Mouse (Mus musculus): ENCODE data around the gene Gm26920. TPM values are rescaled to one million over a fixed set of nuclear protein-coding genes. Genes with fewer than 3 reads are reported as not detected.

The Gm26920 gene
- total RNA-seq, 1 experiment: 0.71 TPM

DNA sequence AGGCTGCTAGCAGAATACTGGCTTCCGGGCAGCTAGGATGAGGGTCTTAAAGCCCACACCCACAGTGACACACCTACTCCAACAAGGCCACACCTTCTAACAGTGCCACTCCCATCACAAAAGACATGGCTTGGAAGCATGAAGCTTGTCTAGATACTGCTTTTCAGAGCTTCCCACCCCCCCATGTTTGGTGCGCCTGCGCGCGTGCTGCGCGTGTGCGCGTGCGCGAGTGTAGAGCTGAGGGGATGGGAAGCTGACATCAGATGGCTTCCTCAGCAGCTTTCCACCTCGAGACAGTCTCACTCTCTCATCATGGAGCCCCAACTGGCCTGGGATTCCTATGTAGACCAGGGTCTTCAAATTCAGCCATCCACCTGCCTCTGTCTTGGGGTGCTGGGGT is 55.9 kb downstream of the Gm26920 start:
- H3K4me1 ChIP-seq (ENCODE audit: control insufficient read depth in 2 of 2, insufficient read depth in 2 of 2, low read length in 2 of 2, poor library complexity in 1 of 2): peaks cover 7 to 15% of the 10 kb centered on the region in 2 experiments; a peak in 3 of 4 replicates
- peak overlapping the region; percentile 39 to 41; a peak in 3 of 4 replicates for H3K4me3 ChIP-seq (ENCODE audit: insufficient read depth in 1 of 2, low read depth in 1 of 2, low read length in 2 of 2, poor library complexity in 1 of 2, severe bottlenecking in 1 of 2)
- peaks cover 8% of the 10 kb centered on the region for H3K36me3 ChIP-seq (ENCODE audit: control insufficient read depth, insufficient read depth, low read length, poor library complexity, severe bottlenecking)
- H3K9ac ChIP-seq (ENCODE audit: insufficient read depth, low read depth, low read length, poor library complexity, severe bottlenecking): peak overlapping the region; percentile 44; the same call in 1 of the 2 replicates
- in situ Hi-C loops (cut with MboI; ENCODE audit: low sequenced_read_pairs in 2 of 2, unreplicated experiment in 2 of 2): no loop called here
- no peak overlapping the region for H3K27ac ChIP-seq (ENCODE audit: insufficient read depth, low read depth, low read length, poor library complexity, severe bottlenecking)
- DNase-seq (ENCODE audit: low read depth, low spot score): no peak
- no peaks in the 10 kb centered on the region for H3K9me3 ChIP-seq (ENCODE audit: control insufficient read depth, insufficient read depth, low read depth, low read length)
- TF ChIP-seq MAFK (IDR thresholded peaks at IDR 0.05; ENCODE audit: insufficient read depth, low read depth, low read length): no peak
- TF ChIP-seq HCFC1 (IDR thresholded peaks at IDR 0.05; ENCODE audit: borderline replicate concordance, insufficient read depth, low read length): no peak
- TF ChIP-seq ZNF384 (IDR thresholded peaks at IDR 0.05; ENCODE audit: low read depth, low read length): no peak
- no peak for TF ChIP-seq CHD2 (IDR thresholded peaks at IDR 0.05; ENCODE audit: low read depth, low read length)
- no peak for TF ChIP-seq ZC3H11A (IDR thresholded peaks at IDR 0.05; ENCODE audit: borderline replicate concordance, low read depth, low read length)

DNA sequence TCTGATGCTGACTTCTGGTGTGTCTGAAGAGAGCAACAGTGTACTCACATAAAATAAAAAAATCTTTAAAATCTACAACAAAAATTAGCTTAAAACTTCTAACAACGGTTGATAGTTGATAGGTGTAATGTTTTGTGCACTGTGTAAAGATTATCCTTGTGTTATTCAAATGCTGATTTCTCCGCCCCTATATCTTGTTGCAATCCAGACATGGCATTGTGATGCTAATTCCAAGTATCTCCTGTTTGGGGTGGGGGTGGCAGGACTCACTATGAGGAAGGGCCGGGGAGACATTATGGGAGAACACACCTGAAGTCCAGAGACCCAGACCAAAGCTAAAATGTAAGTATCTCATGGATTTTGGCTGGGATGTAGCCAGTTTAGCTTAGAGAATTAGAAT is 58.8 kb downstream of the Gm26920 start:
- Histone ChIP-seq H3K4me3 (ENCODE audit: insufficient read depth in 1 of 2, low read depth in 1 of 2, low read length in 2 of 2, poor library complexity in 1 of 2, severe bottlenecking in 1 of 2) (peak overlapping the region; percentile 21 to 48; a peak in 3 of 4 replicates), H3K4me1 (ENCODE audit: control insufficient read depth in 2 of 2, insufficient read depth in 2 of 2, low read length in 2 of 2, poor library complexity in 1 of 2) (peaks cover 7 to 29% of the 10 kb centered on the region in 2 experiments; a peak in 3 of 4 replicates), H3K36me3 (ENCODE audit: control insufficient read depth, insufficient read depth, low read length, poor library complexity, severe bottlenecking) (peaks cover 10% of the 10 kb centered on the region; the same call in 1 of the 2 replicates), H3K9ac (ENCODE audit: insufficient read depth, low read depth, low read length, poor library complexity, severe bottlenecking) (no peak overlapping the region), H3K27ac (ENCODE audit: insufficient read depth, low read depth, low read length, poor library complexity, severe bottlenecking) (peak overlapping the region; percentile 84; the same call in 1 of the 2 replicates), H3K9me3 (ENCODE audit: control insufficient read depth, insufficient read depth, low read depth, low read length) (no peaks in the 10 kb centered on the region)
- in situ Hi-C loops (cut with MboI; ENCODE audit: low sequenced_read_pairs in 2 of 2, unreplicated experiment in 2 of 2): no loop called here
- no peak for TF ChIP-seq MAFK (IDR thresholded peaks at IDR 0.05; ENCODE audit: insufficient read depth, low read depth, low read length)
- no peak for TF ChIP-seq ZNF384 (IDR thresholded peaks at IDR 0.05; ENCODE audit: low read depth, low read length)
- DNase-seq (ENCODE audit: low read depth, low spot score): peak; percentile 39

GRCm38 (mm10) chr7:30030677-30031076 is 59.5 kb downstream of the Gm26920 start:
- Histone ChIP-seq H3K4me3 (ENCODE audit: insufficient read depth in 1 of 2, low read depth in 1 of 2, low read length in 2 of 2, poor library complexity in 1 of 2, severe bottlenecking in 1 of 2) (peak overlapping the region in 1 of 2 experiments; percentile 25; a peak in 1 of 4 replicates), H3K36me3 (ENCODE audit: control insufficient read depth, insufficient read depth, low read length, poor library complexity, severe bottlenecking) (peaks cover 15% of the 10 kb centered on the region; the same call in 1 of the 2 replicates), H3K9ac (ENCODE audit: insufficient read depth, low read depth, low read length, poor library complexity, severe bottlenecking) (peak overlapping the region; percentile 65), H3K4me1 (ENCODE audit: control insufficient read depth in 2 of 2, insufficient read depth in 2 of 2, low read length in 2 of 2, poor library complexity in 1 of 2) (peaks cover 9 to 35% of the 10 kb centered on the region in 2 experiments), H3K27ac (ENCODE audit: insufficient read depth, low read depth, low read length, poor library complexity, severe bottlenecking) (peak overlapping the region; percentile 89), H3K9me3 (ENCODE audit: control insufficient read depth, insufficient read depth, low read depth, low read length) (no peaks in the 10 kb centered on the region)
- in situ Hi-C loops (cut with MboI; ENCODE audit: low sequenced_read_pairs in 2 of 2, unreplicated experiment in 2 of 2): no loop called here
- TF ChIP-seq ZC3H11A (IDR thresholded peaks at IDR 0.05; ENCODE audit: borderline replicate concordance, low read depth, low read length) (no peak), MAFK (IDR thresholded peaks at IDR 0.05; ENCODE audit: insufficient read depth, low read depth, low read length) (no peak), HCFC1 (IDR thresholded peaks at IDR 0.05; ENCODE audit: borderline replicate concordance, insufficient read depth, low read length) (no peak), CHD2 (IDR thresholded peaks at IDR 0.05; ENCODE audit: low read depth, low read length) (no peak), ZNF384 (IDR thresholded peaks at IDR 0.05; ENCODE audit: low read depth, low read length) (no peak)
- DNase-seq (ENCODE audit: low read depth, low spot score): no peak

- no peak for TF ChIP-seq MAFK (IDR thresholded peaks at IDR 0.05; ENCODE audit: insufficient read depth, low read depth, low read length)
- TF ChIP-seq CHD2 (IDR thresholded peaks at IDR 0.05; ENCODE audit: low read depth, low read length): no peak
- TF ChIP-seq ZNF384 (IDR thresholded peaks at IDR 0.05; ENCODE audit: low read depth, low read length): no peak
- TF ChIP-seq ZC3H11A (IDR thresholded peaks at IDR 0.05; ENCODE audit: borderline replicate concordance, low read depth, low read length): no peak
- TF ChIP-seq HCFC1 (IDR thresholded peaks at IDR 0.05; ENCODE audit: borderline replicate concordance, insufficient read depth, low read length): no peak
- Histone ChIP-seq H3K9ac (ENCODE audit: insufficient read depth, low read depth, low read length, poor library complexity, severe bottlenecking) (no peak overlapping the region), H3K36me3 (ENCODE audit: control insufficient read depth, insufficient read depth, low read length, poor library complexity, severe bottlenecking) (peaks cover 29% of the 10 kb centered on the region), H3K4me3 (ENCODE audit: insufficient read depth in 1 of 2, low read depth in 1 of 2, low read length in 2 of 2, poor library complexity in 1 of 2, severe bottlenecking in 1 of 2) (no peak overlapping the region), H3K9me3 (ENCODE audit: control insufficient read depth, insufficient read depth, low read depth, low read length) (no peaks in the 10 kb centered on the region), H3K4me1 (ENCODE audit: control insufficient read depth in 2 of 2, insufficient read depth in 2 of 2, low read length in 2 of 2, poor library complexity in 1 of 2) (peaks cover 11 to 34% of the 10 kb centered on the region in 2 experiments), H3K27ac (ENCODE audit: insufficient read depth, low read depth, low read length, poor library complexity, severe bottlenecking) (no peak overlapping the region; the same call in 1 of the 2 replicates)
- in situ Hi-C loops (cut with MboI; ENCODE audit: low sequenced_read_pairs in 2 of 2, unreplicated experiment in 2 of 2): no loop called here
- DNase-seq (ENCODE audit: low read depth, low spot score): no peak
Observed at GRCm38 (mm10) chr7:30028572-30028971, 61.6 kb downstream of the Gm26920 start.

GRCm38 (mm10) chr7:30027331-30027730 is 62.9 kb downstream of the Gm26920 start:
- no peak overlapping the region for H3K27ac ChIP-seq (ENCODE audit: insufficient read depth, low read depth, low read length, poor library complexity, severe bottlenecking)
- H3K36me3 ChIP-seq (ENCODE audit: control insufficient read depth, insufficient read depth, low read length, poor library complexity, severe bottlenecking): peaks cover 41% of the 10 kb centered on the region
- no peak for DNase-seq (ENCODE audit: low read depth, low spot score)
- no peak for TF ChIP-seq ZNF384 (IDR thresholded peaks at IDR 0.05; ENCODE audit: low read depth, low read length)
- no peak for TF ChIP-seq CHD2 (IDR thresholded peaks at IDR 0.05; ENCODE audit: low read depth, low read length)
- no peak for TF ChIP-seq HCFC1 (IDR thresholded peaks at IDR 0.05; ENCODE audit: borderline replicate concordance, insufficient read depth, low read length)
- no peak for TF ChIP-seq ZC3H11A (IDR thresholded peaks at IDR 0.05; ENCODE audit: borderline replicate concordance, low read depth, low read length)
- no peak for TF ChIP-seq MAFK (IDR thresholded peaks at IDR 0.05; ENCODE audit: insufficient read depth, low read depth, low read length)
- in situ Hi-C loops (cut with MboI; ENCODE audit: low sequenced_read_pairs in 2 of 2, unreplicated experiment in 2 of 2): no loop called here
- H3K4me3 ChIP-seq (ENCODE audit: insufficient read depth in 1 of 2, low read depth in 1 of 2, low read length in 2 of 2, poor library complexity in 1 of 2, severe bottlenecking in 1 of 2): no peak overlapping the region
- H3K9me3 ChIP-seq (ENCODE audit: control insufficient read depth, insufficient read depth, low read depth, low read length): no peaks in the 10 kb centered on the region
- peaks cover 9 to 36% of the 10 kb centered on the region in 2 experiments for H3K4me1 ChIP-seq (ENCODE audit: control insufficient read depth in 2 of 2, insufficient read depth in 2 of 2, low read length in 2 of 2, poor library complexity in 1 of 2)
- H3K9ac ChIP-seq (ENCODE audit: insufficient read depth, low read depth, low read length, poor library complexity, severe bottlenecking): no peak overlapping the region

Data from ES-E14 (cell line).